Mouse (Mus musculus) ES-E14 (cell line): ENCODE data around the gene Reep1.

Experiments used
- ZC3H11A ChIP-seq: IDR thresholded peaks from 2 replicates; pipeline ENCODE4 v1.6.1; 2012; ENCODE audit warnings: low read depth, mild to moderate bottlenecking, inconsistent platforms, low read length, borderline replicate concordance
- ZNF384 ChIP-seq: IDR thresholded peaks from 2 replicates; pipeline ENCODE4 v1.6.1; 2012; ENCODE audit warnings: low read depth, low read length, inconsistent platforms

- TF ChIP-seq ZNF384, result no peak
- no peak for TF ChIP-seq ZC3H11A
Observed at GRCm38 (mm10) chr6:71752791-71753464, 45.6 kb downstream of the Reep1 start.
